Mouse (Mus musculus) heart, postnatal 25 days (tissue): ENCODE results near the gene Trim11. TPM values are rescaled to one million over a fixed set of nuclear protein-coding genes. Genes with fewer than 3 reads are reported as not detected.
"Not testable (repeated sequence)": the region's sequence is repeated elsewhere in the genome, so short reads cannot be mapped to it uniquely, and the experiment has no call there.

Experiments used
- DNase-seq: peaks from one replicate; pipeline ENCODE4 v3.0.0; 2022; ENCODE audit warnings: low spot score
- intact Hi-C: fragments of 180-260 bp; cut with DNase I; formaldehyde crosslinking; loops from one replicate; pipeline ENCODE4 v1.15.1; 2025
- total RNA-seq, 2 experiments: library from RNA; stranded (reverse); gene quantifications; 2 replicates each; pipeline ENCODE4 v1.2.3; 2021

Gene Trim11
- 10 to 100 TPM; 14.8 to 15.5 TPM for total RNA-seq

DNA sequence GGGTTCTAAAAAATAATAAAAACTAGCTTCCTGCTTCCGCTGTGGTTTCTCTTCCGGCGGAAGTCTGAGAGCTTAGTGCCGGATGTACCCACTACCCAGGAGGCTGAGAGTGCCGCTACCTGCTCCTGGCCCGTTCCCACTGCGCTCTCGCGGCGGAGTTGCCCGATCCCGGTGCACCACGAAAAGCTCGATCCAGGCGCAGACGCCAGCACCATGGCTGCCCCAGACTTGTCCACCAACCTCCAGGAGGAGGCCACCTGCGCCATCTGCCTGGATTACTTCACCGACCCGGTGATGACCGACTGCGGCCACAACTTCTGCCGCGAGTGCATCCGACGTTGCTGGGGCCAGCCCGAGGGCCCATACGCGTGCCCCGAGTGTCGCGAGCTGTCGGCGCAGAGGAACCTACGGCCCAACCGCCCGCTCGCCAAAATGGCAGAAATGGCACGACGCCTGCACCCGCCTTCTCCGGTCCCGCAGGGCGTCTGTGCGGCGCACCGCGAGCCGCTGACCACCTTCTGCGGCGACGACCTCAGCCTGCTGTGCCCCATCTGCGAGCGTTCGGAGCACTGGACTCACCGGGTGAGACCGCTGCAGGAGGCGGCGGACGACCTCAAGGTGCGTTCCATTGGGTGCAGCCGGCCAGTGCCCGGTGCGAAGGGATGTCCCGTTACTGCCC lies at the start of gene Trim11:
Trim11 (plus strand) TSS at position 67 of the 679 bp plus-strand sequence.
- no peak for DNase-seq
- intact Hi-C loops, result no loop called here

DNA sequence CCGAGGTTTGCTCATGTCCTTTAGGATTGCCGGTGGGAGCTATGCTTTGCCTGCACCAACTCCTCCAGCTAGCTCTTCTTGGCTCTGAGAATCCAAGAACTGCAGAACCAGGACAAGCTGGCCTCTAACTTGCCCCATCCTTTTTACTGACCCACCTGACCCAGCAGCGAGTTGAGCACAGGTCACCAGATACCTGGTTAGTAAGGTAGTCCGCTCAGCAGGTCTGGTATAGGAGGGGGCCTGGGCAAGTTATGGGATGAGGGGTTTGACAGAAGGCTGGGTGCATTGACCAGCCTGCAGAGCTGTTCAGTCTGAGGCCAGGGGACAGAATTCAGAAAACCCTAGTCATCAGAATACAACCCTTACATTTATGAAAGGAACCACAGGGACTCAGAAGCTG lies 48.8 kb upstream of the Trim11 start:
- intact Hi-C loops, result no loop called here
- DNase-seq, result no peak

DNA sequence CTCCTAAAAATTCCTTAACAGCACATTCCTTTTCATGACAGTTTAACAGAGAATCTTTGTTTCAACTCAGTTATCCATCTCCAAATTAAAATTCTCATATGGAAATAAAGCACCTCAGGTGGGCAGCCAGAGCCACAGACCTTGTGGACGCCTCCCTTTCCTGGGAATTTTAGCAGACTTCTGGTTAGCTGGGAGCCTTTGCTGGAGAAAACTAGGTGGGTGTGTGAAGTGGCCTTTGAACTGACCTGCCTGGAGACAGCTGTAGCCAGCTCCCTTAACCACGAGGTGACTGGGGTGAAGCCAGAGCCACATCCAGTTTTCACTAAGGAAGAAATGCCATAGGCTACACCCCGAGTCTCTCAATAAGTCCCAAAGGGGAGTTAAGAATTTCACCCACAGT lies 48.3 kb upstream of the Trim11 start:
- DNase-seq, result no peak
- intact Hi-C loops, result loop anchor here (10.0 kb wide), 1 partner anchor 365 kb away; the partner anchor contains the start of gene Wnt3a

GRCm38 (mm10) chr11:58930254-58930653 lies 47.6 kb upstream of the Trim11 start:
- intact Hi-C loops, result loop anchor here (10.0 kb wide), 1 partner anchor 365 kb away; the partner anchor contains the start of gene Wnt3a
- DNase-seq, result no peak

DNA sequence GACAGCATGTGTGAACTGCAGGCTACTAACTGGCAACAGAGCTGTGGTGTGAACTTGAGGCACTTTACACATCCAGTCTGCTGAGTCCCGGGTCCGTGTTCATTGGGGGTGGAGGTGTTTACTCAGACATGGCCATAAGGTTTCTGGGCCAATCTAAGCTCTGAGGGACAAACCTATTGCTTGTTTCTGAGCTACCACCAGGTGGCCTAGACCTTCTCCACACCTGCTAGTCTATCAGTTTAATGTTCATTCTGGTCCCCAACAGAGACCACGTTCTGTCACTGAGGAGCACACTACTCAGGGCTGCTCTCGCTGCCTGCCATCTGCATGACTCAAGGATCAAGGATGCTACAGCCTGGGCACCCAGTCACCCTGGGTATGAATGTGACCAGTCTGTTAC lies 46.3 kb upstream of the Trim11 start:
- intact Hi-C loops, result loop anchor here (10.0 kb wide), 1 partner anchor 363 kb away; the partner anchor contains the start of gene Wnt3a
- no peak for DNase-seq

- intact Hi-C loops, result loop anchor here (2.0 to 10.0 kb wide), 2 partner anchors 19 to 357 kb away; partner anchors contain the start of gene Wnt3a
- DNase-seq, result no peak
These were observed 40.0 kb upstream of the Trim11 start for GRCm38 (mm10) chr11:58937909-58938308.

- peak; percentile 86 for DNase-seq
- intact Hi-C loops, result loop anchor here (2.0 to 10.0 kb wide), 2 partner anchors 18 to 356 kb away; partner anchors contain the start of gene Wnt3a
These were observed 39.4 kb upstream of the Trim11 start, which contains the start of gene Rnf187 for GRCm38 (mm10) chr11:58938322-58939087. TSS of gene Rnf187 (minus strand) at chr11:58938916.

- intact Hi-C loops, result loop anchor here (2.0 to 10.0 kb wide), 2 partner anchors 18 to 356 kb away; partner anchors contain the start of gene Wnt3a
- no peak for DNase-seq
These were observed 38.8 kb upstream of the Trim11 start for GRCm38 (mm10) chr11:58939088-58939439.

DNA sequence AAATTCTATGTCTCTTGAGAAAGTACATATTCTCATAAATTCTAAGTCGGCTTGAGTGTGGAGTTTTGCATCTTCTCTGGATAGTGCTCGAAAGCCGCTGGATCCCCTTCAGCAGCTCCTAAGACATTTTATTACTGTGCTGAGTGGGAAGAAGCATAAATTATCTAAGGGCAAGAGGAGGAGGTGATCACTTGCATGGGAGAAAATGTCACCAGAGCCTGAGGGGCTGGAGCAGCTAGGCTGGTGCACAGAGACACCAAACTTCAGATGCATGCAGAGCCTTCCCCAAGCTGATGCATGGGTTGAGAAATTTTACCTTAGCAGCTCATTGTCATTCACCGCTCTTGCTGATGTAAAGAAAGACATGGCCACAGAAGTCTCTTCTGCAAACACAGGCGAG lies 33.8 kb upstream of the Trim11 start:
- intact Hi-C loops, result no loop called here
- no peak for DNase-seq

GRCm38 (mm10) chr11:58947306-58947705 lies 30.6 kb upstream of the Trim11 start:
- DNase-seq, result no peak
- intact Hi-C loops, result no loop called here

DNA sequence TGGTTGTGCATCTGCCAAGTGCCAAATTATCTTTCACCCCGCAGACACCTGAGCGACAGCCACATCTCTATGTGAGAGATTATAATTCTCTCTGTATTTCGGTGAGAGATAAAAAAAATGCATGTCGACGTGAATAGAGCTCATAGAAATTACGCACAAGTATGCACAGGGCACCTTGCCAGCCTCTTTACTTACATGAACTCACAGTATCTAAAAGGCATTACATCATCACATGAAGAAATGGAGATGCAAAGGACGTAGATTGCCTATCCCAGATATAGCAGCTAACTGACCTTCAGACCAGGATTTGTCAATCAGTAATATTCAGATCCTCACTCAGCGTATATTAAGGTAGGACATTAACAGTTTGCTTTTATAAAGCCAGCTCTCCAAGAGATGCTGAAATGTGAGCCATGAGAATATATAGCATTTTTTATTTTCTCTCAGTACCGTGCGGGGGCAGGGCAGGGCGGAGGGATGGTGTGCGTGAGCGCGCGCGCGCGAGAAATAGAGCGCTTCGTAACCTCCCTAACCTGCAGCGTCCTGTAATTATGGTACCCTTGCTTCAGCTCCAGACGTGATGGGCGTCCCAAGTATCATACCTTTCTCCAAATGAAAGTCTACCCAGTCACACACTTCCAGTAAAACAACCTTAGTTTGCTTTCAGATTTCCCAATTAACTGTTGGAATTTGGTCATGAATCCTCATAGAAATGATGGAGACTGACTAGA lies 29.9 kb upstream of the Trim11 start:
- no peak for DNase-seq
- intact Hi-C loops, result no loop called here

- no peak for DNase-seq
- intact Hi-C loops, result no loop called here
These were observed 29.1 kb upstream of the Trim11 start, which contains the start of gene Hist3h2ba for GRCm38 (mm10) chr11:58948542-58949479. TSS of gene Hist3h2ba (plus strand) at chr11:58948920.

DNA sequence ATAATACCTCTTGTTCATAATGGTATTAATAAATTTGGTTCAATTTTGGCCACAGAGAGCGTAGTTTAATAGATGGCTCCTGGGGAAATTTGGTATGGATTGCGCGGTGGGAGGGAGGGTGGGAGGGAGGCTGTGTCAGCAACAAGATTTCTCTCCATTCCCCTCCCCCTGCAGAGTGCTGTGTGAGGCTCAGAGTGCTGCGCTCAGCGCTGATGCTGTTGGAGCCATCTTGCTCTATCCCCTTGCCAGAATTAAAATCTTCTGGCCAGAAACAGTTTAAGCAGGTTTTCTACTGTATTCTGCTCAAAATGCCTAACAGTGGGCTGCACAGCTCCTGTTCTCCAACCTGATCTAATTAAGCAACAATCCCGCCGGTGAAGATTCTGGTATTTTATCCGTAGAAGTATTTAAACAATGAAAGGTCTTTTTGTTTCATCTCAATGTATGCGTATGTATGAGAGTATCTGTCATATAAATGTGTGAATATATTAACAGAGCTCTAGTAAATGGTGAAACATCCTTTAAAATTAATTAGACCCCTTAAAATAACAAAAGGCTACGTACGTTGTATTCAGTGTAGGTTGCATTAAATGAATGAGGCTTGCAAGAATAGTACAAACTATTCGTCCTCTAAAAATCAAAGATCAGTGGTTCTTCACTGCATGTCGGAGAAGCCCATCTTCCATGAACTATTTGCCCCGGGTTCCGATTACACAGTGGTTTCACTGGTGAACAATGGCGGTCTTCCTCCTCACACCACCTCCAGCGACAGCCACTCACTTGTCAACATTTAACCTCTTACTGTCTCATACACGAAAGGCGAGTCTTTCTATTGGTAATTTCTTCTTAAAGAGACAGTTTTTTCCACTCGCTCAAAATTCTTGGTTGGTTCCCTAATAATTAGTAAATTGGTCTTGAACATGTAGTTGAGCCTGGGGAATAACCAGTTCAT lies 28.1 kb upstream of the Trim11 start:
- intact Hi-C loops, result no loop called here

GRCm38 (mm10) chr11:58951210-58951609 lies 26.7 kb upstream of the Trim11 start:
- DNase-seq, result no peak
- intact Hi-C loops, result no loop called here

More for the DNA sequence above, 28.1 kb upstream of the Trim11 start:
- DNase-seq, result no peak

GRCm38 (mm10) chr11:58953351-58954169 lies 24.3 kb upstream of the Trim11 start:
- intact Hi-C loops, result no loop called here
- no peak for DNase-seq

- intact Hi-C loops, DNase-seq: not testable (repeated sequence)
These were observed 23.8 kb upstream of the Trim11 start for GRCm38 (mm10) chr11:58954170-58954419.

- peak; percentile 80 for DNase-seq
- intact Hi-C loops, result no loop called here
These were observed 23.3 kb upstream of the Trim11 start, which contains the start of the genes Hist3h2a and Trim17 for GRCm38 (mm10) chr11:58954420-58955142. TSS of gene Hist3h2a (plus strand) at chr11:58954685. TSS of gene Trim17 (plus strand) at chr11:58954685.
